Mouse (Mus musculus): Measurements from ENCODE around the gene Filip1l. TPM values are rescaled to one million over a fixed set of nuclear protein-coding genes. Genes with fewer than 3 reads are reported as not detected.

Filip1l gene
- polyA plus RNA-seq, 1 experiment from 2014 or later = 32.1 TPM

DNA sequence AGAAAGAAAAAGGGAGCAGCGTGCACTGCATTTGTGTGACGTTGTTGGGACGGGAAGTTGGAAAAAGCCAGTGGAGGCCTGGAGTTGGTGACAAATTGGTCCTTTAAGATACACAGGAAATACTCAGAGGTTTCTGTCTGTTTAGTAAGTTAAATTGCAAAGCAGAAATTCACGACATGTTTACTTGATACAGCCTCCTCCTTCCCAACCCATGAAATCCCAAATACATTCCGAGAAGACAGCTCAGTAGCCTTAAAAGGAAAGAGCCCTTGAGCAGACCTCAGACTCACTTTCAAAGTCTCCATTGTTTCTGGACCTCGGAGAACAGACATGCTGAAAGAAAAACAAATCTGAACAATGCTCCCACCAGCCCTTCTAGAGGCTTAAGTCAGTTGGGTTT, 48.8 kb downstream of the Filip1l start:
- H3K36me3 ChIP-seq (ENCODE audit: control insufficient read depth, insufficient read depth) = no peaks in the 10 kb centered on the region
- H3K4me1 ChIP-seq (replicated peaks; ENCODE audit: control insufficient read depth, insufficient read depth, low read length) = no peaks in the 10 kb centered on the region
- no peak overlapping the region for H3K4me3 ChIP-seq (ENCODE audit: low read depth, low read length)
- H3K9ac ChIP-seq (ENCODE audit: low read depth, low read length) = no peak overlapping the region
- WGBS = 50% methylated on average over 6 of the region's 6 CpGs
- no peak for TF ChIP-seq CTCF (IDR thresholded peaks at IDR 0.05; ENCODE audit: low read depth)
- H3K4me2 ChIP-seq (replicated peaks; ENCODE audit: low read depth) = no peak overlapping the region
- H3K9me3 ChIP-seq (ENCODE audit: control insufficient read depth) = no peaks in the 10 kb centered on the region
- ATAC-seq = 0 out of 2 replicates have a peak, but pooled peaks have one; percentile 8
- H3K27ac ChIP-seq (ENCODE audit: low read depth, low read length) = peak overlapping the region; percentile 3; the same call in 1 of the 2 replicates
- H3K27me3 ChIP-seq (replicated peaks; ENCODE audit: control insufficient read depth, insufficient read depth, low read length) = no peaks in the 10 kb centered on the region

DNA sequence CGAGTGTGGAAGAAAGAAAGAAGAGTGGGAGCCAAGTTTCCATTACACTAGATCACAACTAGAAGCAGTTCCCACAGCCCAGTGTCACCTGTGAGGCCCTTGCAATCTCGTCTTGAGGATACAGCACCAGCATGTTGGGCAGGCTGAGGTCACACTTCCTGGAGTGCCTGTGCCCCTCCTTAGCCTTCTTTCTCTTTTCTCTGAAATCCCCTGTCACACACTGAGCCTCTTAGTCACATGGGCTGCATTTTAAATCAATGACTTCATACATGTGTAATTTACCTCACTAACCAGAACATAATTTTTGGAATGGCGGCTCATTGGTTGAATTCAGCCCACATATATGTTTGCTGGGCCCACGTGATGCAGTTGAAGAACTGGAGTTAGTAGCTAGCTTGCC, 50.0 kb downstream of the Filip1l start:
- no peak overlapping the region for H3K4me3 ChIP-seq (ENCODE audit: low read depth, low read length)
- no peak overlapping the region for H3K4me2 ChIP-seq (replicated peaks; ENCODE audit: low read depth)
- 83% methylated on average over 4 of the region's 4 CpGs for WGBS
- H3K4me1 ChIP-seq (replicated peaks; ENCODE audit: control insufficient read depth, insufficient read depth, low read length) = no peaks in the 10 kb centered on the region
- TF ChIP-seq CTCF (IDR thresholded peaks at IDR 0.05; ENCODE audit: low read depth) = no peak
- H3K9ac ChIP-seq (ENCODE audit: low read depth, low read length) = no peak overlapping the region
- no peaks in the 10 kb centered on the region for H3K9me3 ChIP-seq (ENCODE audit: control insufficient read depth)
- H3K27me3 ChIP-seq (replicated peaks; ENCODE audit: control insufficient read depth, insufficient read depth, low read length) = no peaks in the 10 kb centered on the region
- ATAC-seq = no peak
- no peak overlapping the region for H3K27ac ChIP-seq (ENCODE audit: low read depth, low read length)
- no peaks in the 10 kb centered on the region for H3K36me3 ChIP-seq (ENCODE audit: control insufficient read depth, insufficient read depth)

DNA sequence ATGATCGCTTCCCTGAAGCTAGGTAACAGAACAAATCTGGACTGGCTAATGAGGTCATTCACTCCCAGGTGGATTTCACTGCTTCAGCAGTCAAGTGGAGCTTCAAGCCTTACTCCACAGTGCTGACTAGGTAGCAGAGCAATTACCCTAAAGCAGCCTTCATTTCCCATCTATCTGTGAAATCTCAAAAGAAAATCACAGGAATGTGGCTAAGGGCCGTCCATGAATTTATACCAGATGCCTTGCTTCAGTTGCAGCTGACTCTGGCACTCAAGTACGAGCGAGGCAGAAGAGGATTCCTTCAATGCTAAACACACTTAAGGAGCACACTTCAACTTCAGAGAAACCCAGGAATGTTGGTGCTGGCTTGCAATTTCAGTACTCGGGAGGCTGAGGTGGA, 50.9 kb downstream of the Filip1l start:
- Histone ChIP-seq H3K4me2 (replicated peaks; ENCODE audit: low read depth) (no peak overlapping the region), H3K4me3 (ENCODE audit: low read depth, low read length) (no peak overlapping the region), H3K27ac (ENCODE audit: low read depth, low read length) (no peak overlapping the region), H3K4me1 (replicated peaks; ENCODE audit: control insufficient read depth, insufficient read depth, low read length) (no peaks in the 10 kb centered on the region), H3K27me3 (replicated peaks; ENCODE audit: control insufficient read depth, insufficient read depth, low read length) (no peaks in the 10 kb centered on the region), H3K9me3 (ENCODE audit: control insufficient read depth) (no peaks in the 10 kb centered on the region), H3K36me3 (ENCODE audit: control insufficient read depth, insufficient read depth) (no peaks in the 10 kb centered on the region), H3K9ac (ENCODE audit: low read depth, low read length) (no peak overlapping the region)
- WGBS = 61% methylated on average over 5 of the region's 5 CpGs
- TF ChIP-seq CTCF (IDR thresholded peaks at IDR 0.05; ENCODE audit: low read depth) = no peak
- ATAC-seq = no peak

GRCm38 (mm10) chr16:57412766-57413165, 59.9 kb downstream of the Filip1l start:
- no peaks in the 10 kb centered on the region for H3K9me3 ChIP-seq (ENCODE audit: control insufficient read depth)
- WGBS = 55% methylated on average over 4 of the region's 4 CpGs
- no peak for TF ChIP-seq CTCF (IDR thresholded peaks at IDR 0.05; ENCODE audit: low read depth)
- no peak overlapping the region for H3K27ac ChIP-seq (ENCODE audit: low read depth, low read length)
- H3K9ac ChIP-seq (ENCODE audit: low read depth, low read length) = no peak overlapping the region
- no peak overlapping the region for H3K4me2 ChIP-seq (replicated peaks; ENCODE audit: low read depth)
- ATAC-seq = no peak
- no peak overlapping the region for H3K4me3 ChIP-seq (ENCODE audit: low read depth, low read length)
- H3K4me1 ChIP-seq (replicated peaks; ENCODE audit: control insufficient read depth, insufficient read depth, low read length) = no peaks in the 10 kb centered on the region
- no peaks in the 10 kb centered on the region for H3K27me3 ChIP-seq (replicated peaks; ENCODE audit: control insufficient read depth, insufficient read depth, low read length)
- no peaks in the 10 kb centered on the region for H3K36me3 ChIP-seq (ENCODE audit: control insufficient read depth, insufficient read depth)

DNA sequence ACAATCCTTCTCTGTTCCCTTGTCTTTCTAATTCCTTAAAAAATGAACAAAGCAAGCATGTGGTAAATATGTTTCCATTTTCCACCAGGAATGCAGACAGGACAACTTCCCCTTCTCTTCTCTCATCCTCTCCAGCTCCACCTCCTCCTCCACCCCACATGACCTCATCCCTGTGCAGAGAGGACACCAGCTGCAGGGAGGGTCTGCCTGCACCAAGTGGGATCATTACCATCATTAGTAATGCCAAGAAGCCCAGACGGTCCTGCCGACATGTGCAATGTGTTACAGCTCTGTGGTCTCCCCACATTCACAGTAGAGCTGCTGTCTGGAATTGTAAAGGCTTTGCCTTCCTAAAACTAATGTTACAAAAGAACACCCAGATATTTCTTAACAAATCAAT, 63.2 kb downstream of the Filip1l start:
- no peak for TF ChIP-seq CTCF (IDR thresholded peaks at IDR 0.05; ENCODE audit: low read depth)
- H3K9me3 ChIP-seq (ENCODE audit: control insufficient read depth) = no peaks in the 10 kb centered on the region
- no peak for ATAC-seq
- H3K4me2 ChIP-seq (replicated peaks; ENCODE audit: low read depth) = no peak overlapping the region
- no peaks in the 10 kb centered on the region for H3K4me1 ChIP-seq (replicated peaks; ENCODE audit: control insufficient read depth, insufficient read depth, low read length)
- no peak overlapping the region for H3K27ac ChIP-seq (ENCODE audit: low read depth, low read length)
- no peaks in the 10 kb centered on the region for H3K36me3 ChIP-seq (ENCODE audit: control insufficient read depth, insufficient read depth)
- no peak overlapping the region for H3K9ac ChIP-seq (ENCODE audit: low read depth, low read length)
- no peak overlapping the region for H3K4me3 ChIP-seq (ENCODE audit: low read depth, low read length)
- WGBS = 67% methylated on average over 2 of the region's 2 CpGs
- H3K27me3 ChIP-seq (replicated peaks; ENCODE audit: control insufficient read depth, insufficient read depth, low read length) = no peaks in the 10 kb centered on the region

DNA sequence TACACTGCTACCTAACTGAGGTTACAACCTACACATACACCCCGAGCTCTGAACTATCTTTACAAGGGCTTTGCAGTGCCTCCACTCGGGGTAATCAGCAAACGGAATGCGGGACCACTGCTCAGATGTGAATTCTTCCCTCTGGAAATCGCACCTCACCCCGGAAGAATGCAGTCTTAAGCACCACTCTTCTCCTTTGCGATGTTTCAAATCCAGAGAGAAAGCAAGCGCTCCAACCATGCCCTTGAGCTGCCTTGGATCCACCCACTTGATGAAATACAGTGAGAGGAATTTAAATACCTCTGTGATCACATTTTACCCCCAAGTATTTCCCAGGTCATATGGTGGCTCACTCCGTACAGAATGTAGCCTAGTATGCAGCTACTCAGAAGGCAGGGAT, 64.1 kb downstream of the Filip1l start:
- H3K4me2 ChIP-seq (replicated peaks; ENCODE audit: low read depth) = no peak overlapping the region

DNA sequence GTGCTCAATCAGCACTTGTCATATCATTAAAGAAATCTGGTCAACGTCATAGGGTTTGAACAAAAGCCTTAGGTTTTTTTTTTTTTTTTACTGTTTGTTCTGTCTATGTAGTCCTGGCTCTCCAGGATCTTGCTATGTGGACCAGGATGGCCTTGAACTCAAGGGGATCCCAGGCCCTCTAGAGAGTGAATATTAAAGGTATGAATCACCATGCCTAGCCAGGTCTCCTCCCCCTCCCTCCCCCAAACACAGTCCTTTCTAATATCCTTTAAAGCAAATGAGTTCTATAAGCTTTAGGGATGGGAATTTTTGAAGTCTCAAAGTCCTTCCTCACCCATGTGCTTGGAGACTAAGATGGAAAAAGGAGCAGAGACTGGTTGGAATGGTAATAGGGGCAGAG, 65.1 kb downstream of the Filip1l start:
- Histone ChIP-seq H3K4me2 (replicated peaks; ENCODE audit: low read depth) (no peak overlapping the region), H3K9ac (ENCODE audit: low read depth, low read length) (no peak overlapping the region), H3K9me3 (ENCODE audit: control insufficient read depth) (no peaks in the 10 kb centered on the region), H3K27ac (ENCODE audit: low read depth, low read length) (no peak overlapping the region), H3K4me1 (replicated peaks; ENCODE audit: control insufficient read depth, insufficient read depth, low read length) (peaks cover 5% of the 10 kb centered on the region), H3K27me3 (replicated peaks; ENCODE audit: control insufficient read depth, insufficient read depth, low read length) (no peaks in the 10 kb centered on the region), H3K36me3 (ENCODE audit: control insufficient read depth, insufficient read depth) (no peaks in the 10 kb centered on the region), H3K4me3 (ENCODE audit: low read depth, low read length) (no peak overlapping the region)
- WGBS = 43% methylated on average over 1 of the region's 1 CpGs
- no peak for TF ChIP-seq CTCF (IDR thresholded peaks at IDR 0.05; ENCODE audit: low read depth)
- no peak for ATAC-seq

More for the DNA sequence above, 64.1 kb downstream of the Filip1l start:
- Histone ChIP-seq H3K9me3 (ENCODE audit: control insufficient read depth) (no peaks in the 10 kb centered on the region), H3K9ac (ENCODE audit: low read depth, low read length) (no peak overlapping the region), H3K27me3 (replicated peaks; ENCODE audit: control insufficient read depth, insufficient read depth, low read length) (no peaks in the 10 kb centered on the region), H3K4me3 (ENCODE audit: low read depth, low read length) (no peak overlapping the region), H3K27ac (ENCODE audit: low read depth, low read length) (no peak overlapping the region), H3K4me1 (replicated peaks; ENCODE audit: control insufficient read depth, insufficient read depth, low read length) (peaks cover 5% of the 10 kb centered on the region), H3K36me3 (ENCODE audit: control insufficient read depth, insufficient read depth) (no peaks in the 10 kb centered on the region)
- no peak for TF ChIP-seq CTCF (IDR thresholded peaks at IDR 0.05; ENCODE audit: low read depth)
- ATAC-seq = no peak
- WGBS = 65% methylated on average over 9 of the region's 9 CpGs

Measured in intestine, postnatal 0 days (tissue).